Mouse (Mus musculus) kidney, adult 2 months (tissue): Measurements from ENCODE around the gene Dis3.

Source experiments
- CTCF ChIP-seq: fragments of 200-500 bp; conservative IDR thresholded peaks from 2 replicates; pipeline ENCODE4 v1.5.1; 2011; ENCODE audit warnings: low read depth, mild to moderate bottlenecking, control low read depth, low read length, moderate library complexity, mixed read lengths; ENCODE audit not compliant: insufficient read depth, insufficient read length
- POLR2A ChIP-seq: fragments of 200-500 bp; IDR thresholded peaks from one replicate; pipeline ENCODE4 v1.6.1; 2011; ENCODE audit warnings: low read depth, low read length, control low read depth

- TF ChIP-seq CTCF (no peak), POLR2A (no peak)
Measured at GRCm38 (mm10) chr14:99121584-99122339, 22.2 kb upstream of the Dis3 start.
